In genomic region chr9:63975996-63976395, GRCm38 (mm10) we compare ENCODE assay signal across 12 mouse cellular contexts. TPM values are rescaled to one million over a fixed set of nuclear protein-coding genes. Genes with fewer than 3 reads are reported as not detected.
DNase-seq lines count a peak whose midpoint lies in the region; ATAC-seq and TF ChIP-seq lines count a peak whose summit lies in the region.
"Had no signal": no experiment of that assay in that cellular context is flagged by ENCODE, and none has a peak within 500 bp of the region (broad histone marks: within the 10 kb centered on the region; RNA-seq: fewer than 3 reads in every experiment).

No protein-coding gene starts in this region.

- no peak overlapping the region for H3K4me3 ChIP-seq in liver, postnatal 0 days (ENCODE audit: low read depth, low read length)
- no peak overlapping the region for H3K4me3 ChIP-seq in liver, embryonic 11.5 days (ENCODE audit: low read depth, low read length)
- no peak overlapping the region for H3K4me3 ChIP-seq in embryonic facial prominence, embryonic 13.5 days
- no peak overlapping the region for H3K4me3 ChIP-seq in hindbrain, embryonic 12.5 days
- H3K4me3 ChIP-seq in midbrain, embryonic 16.5 days (ENCODE audit: low read depth, low read length) = no peak overlapping the region
- H3K4me3 ChIP-seq: liver, embryonic 15.5 days; myocyte had no signal

- ATAC-seq in liver, postnatal 0 days = peak; percentile 6; the same call in 1 of the 2 replicates
- no peak for ATAC-seq in liver, embryonic 11.5 days (replicated peaks; ENCODE audit: low FRiP score)
- no peak for ATAC-seq in embryonic facial prominence, embryonic 13.5 days (ENCODE audit: insufficient number of reproducible peaks, insufficient read depth, low FRiP score, low TSS enrichment, low read depth)
- peak; percentile 51 for ATAC-seq in hindbrain, embryonic 12.5 days (ENCODE audit: low FRiP score)
- no peak for ATAC-seq in midbrain, embryonic 16.5 days
- ATAC-seq: Patski had no signal

- H3K27ac ChIP-seq in liver, postnatal 0 days (ENCODE audit: low read depth) = no peak overlapping the region
- H3K27ac ChIP-seq in liver, embryonic 11.5 days (ENCODE audit: low read depth, low read length) = no peak overlapping the region
- peak overlapping the region; percentile 98 for H3K27ac ChIP-seq in embryonic facial prominence, embryonic 13.5 days
- 0 out of 2 replicates have a peak overlapping the region, but pooled peaks have one; percentile 30 for H3K27ac ChIP-seq in hindbrain, embryonic 12.5 days
- no peak overlapping the region for H3K27ac ChIP-seq in midbrain, embryonic 16.5 days (ENCODE audit: low read length)
- H3K27ac ChIP-seq: liver, embryonic 15.5 days had no signal

- H3K4me1 ChIP-seq in liver, postnatal 0 days (ENCODE audit: insufficient read depth) = peaks cover 25% of the 10 kb centered on the region
- H3K4me1 ChIP-seq in liver, embryonic 11.5 days (replicated peaks; ENCODE audit: control insufficient read depth, insufficient read depth, low read length) = peaks cover 72% of the 10 kb centered on the region
- H3K4me1 ChIP-seq in embryonic facial prominence, embryonic 13.5 days = peaks cover 96% of the 10 kb centered on the region
- peaks cover 59% of the 10 kb centered on the region for H3K4me1 ChIP-seq in hindbrain, embryonic 12.5 days
- peaks cover 14% of the 10 kb centered on the region for H3K4me1 ChIP-seq in midbrain, embryonic 16.5 days (ENCODE audit: control insufficient read depth, insufficient read depth, low read length)

- H3K4me2 ChIP-seq in liver, postnatal 0 days (ENCODE audit: low read depth, low read length) = peak overlapping the region; percentile 16; the same call in 1 of the 2 replicates
- H3K4me2 ChIP-seq in liver, embryonic 11.5 days = no peak overlapping the region
- H3K4me2 ChIP-seq in embryonic facial prominence, embryonic 13.5 days = peak overlapping the region; percentile 16; the same call in 1 of the 2 replicates
- H3K4me2 ChIP-seq in hindbrain, embryonic 12.5 days (replicated peaks) = peak overlapping the region; percentile 17; the same call in 1 of the 2 replicates
- peak overlapping the region; percentile 18; the same call in 1 of the 2 replicates for H3K4me2 ChIP-seq in midbrain, embryonic 16.5 days (ENCODE audit: low read length)
- H3K4me2 ChIP-seq: liver, embryonic 15.5 days had no signal

- no peak for DNase-seq in liver, postnatal 0 days
- no peak for DNase-seq in liver, embryonic 11.5 days (ENCODE audit: low spot score)
- DNase-seq in layer of hippocampus, postnatal 10 days (ENCODE audit: low spot score in 2 of 2) = no peak
- DNase-seq in thymus, postnatal 36 days = no peak
- DNase-seq in right cerebral cortex, postnatal 25 days = no peak
- DNase-seq: cerebellum, adult 9-11 months had no signal

- no peak overlapping the region; the same call in 1 of the 2 replicates for H3K9ac ChIP-seq in liver, postnatal 0 days (replicated peaks)
- H3K9ac ChIP-seq in liver, embryonic 11.5 days (ENCODE audit: low read depth, low read length) = no peak overlapping the region
- H3K9ac ChIP-seq in embryonic facial prominence, embryonic 13.5 days = peak overlapping the region; percentile 12; the same call in 1 of the 2 replicates
- H3K9ac ChIP-seq in hindbrain, embryonic 12.5 days = no peak overlapping the region
- no peak overlapping the region for H3K9ac ChIP-seq in midbrain, embryonic 16.5 days (ENCODE audit: low read depth, low read length)
- H3K9ac ChIP-seq: liver, embryonic 15.5 days had no signal

- no peaks in the 10 kb centered on the region for H3K36me3 ChIP-seq in liver, postnatal 0 days (replicated peaks; ENCODE audit: insufficient read depth, low read length)
- H3K36me3 ChIP-seq in liver, embryonic 11.5 days (ENCODE audit: control insufficient read depth, insufficient read depth, low read length) = peaks cover 3% of the 10 kb centered on the region; the same call in 1 of the 2 replicates
- peaks cover 14% of the 10 kb centered on the region for H3K36me3 ChIP-seq in embryonic facial prominence, embryonic 13.5 days
- no peaks in the 10 kb centered on the region for H3K36me3 ChIP-seq in hindbrain, embryonic 12.5 days
- H3K36me3 ChIP-seq in midbrain, embryonic 16.5 days (ENCODE audit: control insufficient read depth, insufficient read depth, low read length) = no peaks in the 10 kb centered on the region
- H3K36me3 ChIP-seq: liver, embryonic 15.5 days had no signal

- H3K27me3 ChIP-seq in liver, postnatal 0 days (ENCODE audit: insufficient read depth, low read length) = no peaks in the 10 kb centered on the region
- no peaks in the 10 kb centered on the region for H3K27me3 ChIP-seq in liver, embryonic 11.5 days (replicated peaks; ENCODE audit: control insufficient read depth, insufficient read depth, low read length)
- H3K27me3 ChIP-seq in embryonic facial prominence, embryonic 13.5 days = no peaks in the 10 kb centered on the region
- no peaks in the 10 kb centered on the region for H3K27me3 ChIP-seq in hindbrain, embryonic 12.5 days
- no peaks in the 10 kb centered on the region for H3K27me3 ChIP-seq in midbrain, embryonic 16.5 days (ENCODE audit: control insufficient read depth, insufficient read depth, low read depth, low read length)
- H3K27me3 ChIP-seq: liver, embryonic 15.5 days; Patski had no signal

- no peak for TF ChIP-seq EP300 in liver, postnatal 0 days (IDR thresholded peaks at IDR 0.05; ENCODE audit: low read depth)

- TF ChIP-seq CTCF in liver, postnatal 0 days (IDR thresholded peaks at IDR 0.05; ENCODE audit: low read depth) = no peak

- whole genome bisulfite sequencing in liver, postnatal 0 days (ENCODE audit: insufficient replicate concordance) = 59% methylated on average over 11 of the region's 11 CpGs
- WGBS in liver, embryonic 11.5 days = 61% methylated on average over 11 of the region's 11 CpGs
- WGBS in embryonic facial prominence, embryonic 13.5 days = 25% methylated on average over 11 of the region's 11 CpGs
- 33% methylated on average over 11 of the region's 11 CpGs for WGBS in hindbrain, embryonic 12.5 days
- 24% methylated on average over 11 of the region's 11 CpGs for WGBS in midbrain, embryonic 16.5 days

- H3K9me3 ChIP-seq in liver, postnatal 0 days (ENCODE audit: low read length) = no peaks in the 10 kb centered on the region
- no peaks in the 10 kb centered on the region for H3K9me3 ChIP-seq in liver, embryonic 11.5 days (ENCODE audit: control insufficient read depth, low read length)
- H3K9me3 ChIP-seq in embryonic facial prominence, embryonic 13.5 days = no peaks in the 10 kb centered on the region
- no peaks in the 10 kb centered on the region for H3K9me3 ChIP-seq in hindbrain, embryonic 12.5 days (replicated peaks)
- H3K9me3 ChIP-seq in midbrain, embryonic 16.5 days (replicated peaks; ENCODE audit: control insufficient read depth, low read length, poor library complexity, severe bottlenecking) = no peaks in the 10 kb centered on the region
- H3K9me3 ChIP-seq: liver, embryonic 15.5 days had no signal

RNA-seq across cellular contexts. Expression of gene Smad6, which starts 45.9 kb away (rescaled TPM):
- polyA plus RNA-seq in liver, postnatal 0 days (2015; fragmentation: Nextera tagmentation; extraction: Ambion mirVana) = 1.8 and 2.9 TPM in 2 replicates
- 10.1 and 11.1 TPM in 2 replicates for polyA plus RNA-seq in liver, embryonic 11.5 days (2014; fragmentation: Nextera tagmentation; extraction: Ambion mirVana)
- polyA plus RNA-seq in embryonic facial prominence, embryonic 13.5 days (2015; fragmentation: Nextera tagmentation; extraction: Ambion mirVana) = 16.7 and 17.4 TPM in 2 replicates
- 12.4 and 13.0 TPM in 2 replicates for polyA plus RNA-seq in hindbrain, embryonic 12.5 days (2016; fragmentation: Nextera tagmentation; extraction: Ambion mirVana)
- 0.99 and 1.0 TPM in 2 replicates for polyA plus RNA-seq in midbrain, embryonic 16.5 days (2015; fragmentation: Nextera tagmentation; extraction: Ambion mirVana)
- total RNA-seq in layer of hippocampus, postnatal 10 days (2021) = 1 to 10 TPM; 1.7 to 3.7 TPM

Comparison
In these comparisons a context has a peak if more than half of its experiments do, and no peak if none do; other contexts are left out.
1. ATAC-seq: peak in liver, postnatal 0 days (single experiment) and hindbrain, embryonic 12.5 days (single experiment); none in liver, embryonic 11.5 days (single experiment), embryonic facial prominence, embryonic 13.5 days (single experiment) and midbrain, embryonic 16.5 days (single experiment).
2. H3K27ac ChIP-seq: peak in embryonic facial prominence, embryonic 13.5 days (single experiment) and hindbrain, embryonic 12.5 days (single experiment); none in liver, postnatal 0 days (single experiment), liver, embryonic 11.5 days (single experiment) and midbrain, embryonic 16.5 days (single experiment).